15 mouse cellular contexts compared by ENCODE assay signal in the genomic region with DNA sequence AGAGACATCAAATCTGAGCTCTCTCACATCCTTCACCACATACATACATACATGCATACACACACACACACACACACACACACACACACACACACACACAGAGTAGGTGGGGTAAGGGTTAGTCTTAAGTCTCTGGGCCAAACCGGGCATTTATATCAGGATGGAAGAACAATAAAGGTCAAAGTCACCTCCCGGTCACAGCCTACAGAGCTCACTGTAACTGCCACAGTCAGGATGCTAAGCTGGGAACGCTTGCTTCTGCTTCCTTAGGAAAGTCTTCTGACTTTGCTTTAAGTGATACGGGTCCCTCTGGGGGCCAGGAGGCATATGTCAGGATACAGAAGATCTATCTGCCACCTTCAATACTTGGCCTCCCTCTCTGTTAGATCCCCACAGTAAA.
A peak's percentile ranks its signal among the peaks of the same experiment; 100 is the strongest.
DNase-seq lines count a peak whose midpoint lies in the region; ATAC-seq and TF ChIP-seq lines count a peak whose summit lies in the region.
"Had no signal": no experiment of that assay in that cellular context is flagged by ENCODE, and none has a peak within 500 bp of the region (broad histone marks: within the 10 kb centered on the region; RNA-seq: fewer than 3 reads in every experiment).

No protein-coding gene starts in this region.

- no peak overlapping the region for H3K4me2 ChIP-seq in forebrain, embryonic 11.5 days (ENCODE audit: low read depth, low read length, severe bottlenecking)
- no peak overlapping the region for H3K4me2 ChIP-seq in forebrain, embryonic 16.5 days (ENCODE audit: low read length)
- no peak overlapping the region for H3K4me2 ChIP-seq in hindbrain, embryonic 13.5 days
- no peak overlapping the region for H3K4me2 ChIP-seq in hindbrain, embryonic 12.5 days (replicated peaks)
- H3K4me2 ChIP-seq in liver, postnatal 0 days (ENCODE audit: low read depth, low read length), result no peak overlapping the region
- no peak overlapping the region for H3K4me2 ChIP-seq in liver, embryonic 11.5 days
- H3K4me2 ChIP-seq: embryonic facial prominence, embryonic 12.5 days had no signal

- 0 out of 2 replicates have a peak, but pooled peaks cover 2% of the 10 kb centered on the region for H3K4me1 ChIP-seq in forebrain, embryonic 11.5 days (replicated peaks; ENCODE audit: control insufficient read depth, insufficient read depth, low read length)
- no peaks in the 10 kb centered on the region; the same call in 1 of the 2 replicates for H3K4me1 ChIP-seq in forebrain, embryonic 16.5 days (replicated peaks; ENCODE audit: control insufficient read depth, insufficient read depth, low read length)
- peaks cover 14% of the 10 kb centered on the region for H3K4me1 ChIP-seq in hindbrain, embryonic 13.5 days (replicated peaks)
- H3K4me1 ChIP-seq in hindbrain, embryonic 12.5 days, result peaks cover 6% of the 10 kb centered on the region; the same call in 1 of the 2 replicates
- no peaks in the 10 kb centered on the region for H3K4me1 ChIP-seq in liver, postnatal 0 days (ENCODE audit: insufficient read depth)
- no peaks in the 10 kb centered on the region for H3K4me1 ChIP-seq in liver, embryonic 11.5 days (replicated peaks; ENCODE audit: control insufficient read depth, insufficient read depth, low read length)
- no peaks in the 10 kb centered on the region for H3K4me1 ChIP-seq in cortical plate, adult 2 months (ENCODE audit: control insufficient read depth, insufficient read depth, low read length)
- H3K4me1 ChIP-seq: embryonic facial prominence, embryonic 12.5 days had no signal

- TF ChIP-seq EP300 in liver, postnatal 0 days (IDR thresholded peaks at IDR 0.05; ENCODE audit: low read depth), result no peak

- no peaks in the 10 kb centered on the region for H3K36me3 ChIP-seq in forebrain, embryonic 11.5 days (ENCODE audit: control insufficient read depth, insufficient read depth, low read length)
- no peaks in the 10 kb centered on the region for H3K36me3 ChIP-seq in forebrain, embryonic 16.5 days (ENCODE audit: control insufficient read depth, insufficient read depth)
- peaks cover 12% of the 10 kb centered on the region; the same call in 1 of the 2 replicates for H3K36me3 ChIP-seq in hindbrain, embryonic 13.5 days
- 0 out of 2 replicates have a peak, but pooled peaks cover 4% of the 10 kb centered on the region for H3K36me3 ChIP-seq in hindbrain, embryonic 12.5 days
- H3K36me3 ChIP-seq in liver, postnatal 0 days (replicated peaks; ENCODE audit: insufficient read depth, low read length), result peaks cover 3% of the 10 kb centered on the region; the same call in 1 of the 2 replicates
- no peaks in the 10 kb centered on the region; the same call in 1 of the 2 replicates for H3K36me3 ChIP-seq in liver, embryonic 11.5 days (ENCODE audit: control insufficient read depth, insufficient read depth, low read length)

- TF ChIP-seq POLR2A in cortical plate, adult 2 months (IDR thresholded peaks at IDR 0.05; ENCODE audit: extremely low read depth, insufficient read depth, low read length), result no peak

- no peak overlapping the region for H3K27ac ChIP-seq in forebrain, embryonic 11.5 days (ENCODE audit: low read depth, low read length)
- H3K27ac ChIP-seq in forebrain, embryonic 16.5 days (ENCODE audit: low read length), result no peak overlapping the region
- no peak overlapping the region for H3K27ac ChIP-seq in hindbrain, embryonic 13.5 days
- no peak overlapping the region for H3K27ac ChIP-seq in hindbrain, embryonic 12.5 days
- H3K27ac ChIP-seq in liver, postnatal 0 days (ENCODE audit: low read depth), result no peak overlapping the region
- no peak overlapping the region for H3K27ac ChIP-seq in liver, embryonic 11.5 days (ENCODE audit: low read depth, low read length)
- H3K27ac ChIP-seq in cortical plate, adult 2 months (ENCODE audit: insufficient read depth, low read length), result peak overlapping the region; percentile 47; the same call in 1 of the 2 replicates
- H3K27ac ChIP-seq: embryonic facial prominence, embryonic 12.5 days; gastrocnemius, adult 2 months; left cerebral cortex, adult 2 months; liver, embryonic 14.5 days had no signal

- no peak overlapping the region for H3K9ac ChIP-seq in forebrain, embryonic 11.5 days (ENCODE audit: low read length)
- H3K9ac ChIP-seq in forebrain, embryonic 16.5 days (replicated peaks; ENCODE audit: low read depth, low read length), result no peak overlapping the region
- no peak overlapping the region for H3K9ac ChIP-seq in hindbrain, embryonic 13.5 days
- no peak overlapping the region for H3K9ac ChIP-seq in hindbrain, embryonic 12.5 days
- no peak overlapping the region for H3K9ac ChIP-seq in liver, postnatal 0 days (replicated peaks)
- H3K9ac ChIP-seq in liver, embryonic 11.5 days (ENCODE audit: low read depth, low read length), result no peak overlapping the region
- H3K9ac ChIP-seq: embryonic facial prominence, embryonic 12.5 days; forebrain, postnatal 0 days; liver, embryonic 14.5 days had no signal

- H3K27me3 ChIP-seq in forebrain, embryonic 11.5 days (ENCODE audit: control insufficient read depth, insufficient read depth, low read length), result no peaks in the 10 kb centered on the region
- no peaks in the 10 kb centered on the region for H3K27me3 ChIP-seq in forebrain, embryonic 16.5 days (replicated peaks; ENCODE audit: control insufficient read depth, insufficient read depth, low read length)
- H3K27me3 ChIP-seq in hindbrain, embryonic 13.5 days, result no peaks in the 10 kb centered on the region
- no peaks in the 10 kb centered on the region for H3K27me3 ChIP-seq in hindbrain, embryonic 12.5 days
- no peaks in the 10 kb centered on the region for H3K27me3 ChIP-seq in liver, postnatal 0 days (ENCODE audit: insufficient read depth, low read length)
- no peaks in the 10 kb centered on the region for H3K27me3 ChIP-seq in liver, embryonic 11.5 days (replicated peaks; ENCODE audit: control insufficient read depth, insufficient read depth, low read length)
- H3K27me3 ChIP-seq: embryonic facial prominence, embryonic 12.5 days had no signal

- DNase-seq in forebrain, embryonic 11.5 days (ENCODE audit: low spot score), result peak; percentile 24
- DNase-seq in liver, postnatal 0 days, result no peak
- no peak for DNase-seq in liver, embryonic 11.5 days (ENCODE audit: low spot score)
- DNase-seq in embryo, embryonic 11 days, result no peak
- DNase-seq: adrenal gland, postnatal 25 days; forebrain, postnatal 0 days; gastrocnemius, adult 2 months; kidney, adult 18-20 months had no signal

- no peak for TF ChIP-seq CTCF in liver, postnatal 0 days (IDR thresholded peaks at IDR 0.05; ENCODE audit: low read depth)
- TF ChIP-seq CTCF in cortical plate, adult 2 months (IDR thresholded peaks at IDR 0.05; ENCODE audit: extremely low read depth, insufficient read depth, low read length), result no peak

- ATAC-seq in forebrain, embryonic 11.5 days (replicated peaks; ENCODE audit: low FRiP score), result no peak
- ATAC-seq in forebrain, embryonic 16.5 days, result no peak
- 0 out of 2 replicates have a peak, but pooled peaks have one; percentile 24 for ATAC-seq in hindbrain, embryonic 13.5 days (ENCODE audit: low FRiP score)
- ATAC-seq in hindbrain, embryonic 12.5 days (ENCODE audit: low FRiP score), result no peak
- peak; percentile 25; the same call in 1 of the 2 replicates for ATAC-seq in liver, postnatal 0 days
- no peak for ATAC-seq in liver, embryonic 11.5 days (replicated peaks; ENCODE audit: low FRiP score)

- 82% methylated on average over 4 of the region's 4 CpGs for WGBS in forebrain, embryonic 11.5 days
- WGBS in forebrain, embryonic 16.5 days, result 83% methylated on average over 4 of the region's 4 CpGs
- WGBS in hindbrain, embryonic 13.5 days, result 65% methylated on average over 4 of the region's 4 CpGs
- WGBS in hindbrain, embryonic 12.5 days, result 75% methylated on average over 4 of the region's 4 CpGs
- WGBS in liver, postnatal 0 days (ENCODE audit: insufficient replicate concordance), result 83% methylated on average over 4 of the region's 4 CpGs
- 85% methylated on average over 4 of the region's 4 CpGs for WGBS in liver, embryonic 11.5 days

- no peak overlapping the region for H3K4me3 ChIP-seq in forebrain, embryonic 11.5 days (ENCODE audit: low read depth, low read length)
- no peak overlapping the region for H3K4me3 ChIP-seq in forebrain, embryonic 16.5 days (replicated peaks; ENCODE audit: low read length)
- no peak overlapping the region for H3K4me3 ChIP-seq in hindbrain, embryonic 13.5 days
- no peak overlapping the region for H3K4me3 ChIP-seq in hindbrain, embryonic 12.5 days
- no peak overlapping the region for H3K4me3 ChIP-seq in liver, postnatal 0 days (ENCODE audit: low read depth, low read length)
- H3K4me3 ChIP-seq in liver, embryonic 11.5 days (ENCODE audit: low read depth, low read length), result no peak overlapping the region
- no peak overlapping the region for H3K4me3 ChIP-seq in cortical plate, adult 2 months (ENCODE audit: insufficient read depth, low read length)
- H3K4me3 ChIP-seq: embryonic facial prominence, embryonic 12.5 days; gastrocnemius, adult 2 months; left cerebral cortex, adult 2 months had no signal

- H3K9me3 ChIP-seq in forebrain, embryonic 11.5 days (ENCODE audit: control insufficient read depth, low read length), result no peaks in the 10 kb centered on the region
- no peaks in the 10 kb centered on the region for H3K9me3 ChIP-seq in forebrain, embryonic 16.5 days (ENCODE audit: control insufficient read depth, low read length)
- no peaks in the 10 kb centered on the region for H3K9me3 ChIP-seq in hindbrain, embryonic 13.5 days
- no peaks in the 10 kb centered on the region for H3K9me3 ChIP-seq in hindbrain, embryonic 12.5 days (replicated peaks)
- H3K9me3 ChIP-seq in liver, postnatal 0 days (ENCODE audit: low read length), result no peaks in the 10 kb centered on the region
- no peaks in the 10 kb centered on the region for H3K9me3 ChIP-seq in liver, embryonic 11.5 days (ENCODE audit: control insufficient read depth, low read length)
- H3K9me3 ChIP-seq: embryonic facial prominence, embryonic 12.5 days had no signal

Comparison
In these comparisons a context has a peak if more than half of its experiments do, and no peak if none do; other contexts are left out.
1. ATAC-seq: peak in hindbrain, embryonic 13.5 days (single experiment) and liver, postnatal 0 days (single experiment); none in forebrain, embryonic 11.5 days (single experiment), forebrain, embryonic 16.5 days (single experiment), hindbrain, embryonic 12.5 days (single experiment) and liver, embryonic 11.5 days (single experiment).